Mouse (Mus musculus): ENCODE results near the gene Hmgb1.

DNA sequence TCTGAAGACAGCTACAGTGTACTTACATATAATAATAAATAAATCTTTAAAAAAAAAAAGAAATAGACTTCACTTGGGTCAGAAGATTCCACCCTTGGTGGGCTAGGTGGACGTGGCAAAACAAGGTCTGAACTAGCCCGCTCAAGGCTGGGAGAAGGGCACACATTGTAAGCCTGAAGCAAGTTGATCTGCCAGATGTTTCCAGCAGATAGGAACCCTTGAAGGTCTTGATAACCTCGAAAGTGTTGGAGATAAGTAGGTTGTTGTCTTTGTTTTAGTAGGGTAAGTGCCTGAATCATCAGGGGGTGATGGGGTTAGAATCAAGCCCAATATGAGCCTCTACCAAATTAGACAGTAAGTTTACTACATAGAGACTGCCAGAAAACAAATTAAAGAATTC is 35.2 kb upstream of the Hmgb1 start:
- TF ChIP-seq CTCF (IDR thresholded peaks at IDR 0.05; ENCODE audit: low read depth) (no peak), EP300 (optimal IDR thresholded peaks at IDR 0.05) (no peak)
